Mouse (Mus musculus) left cerebral cortex, adult 8-10 months (tissue): ENCODE measurements around the gene Ostm1. TPM values are rescaled to one million over a fixed set of nuclear protein-coding genes. Genes with fewer than 3 reads are reported as not detected.

ENCODE experiments used
- DNase-seq, 2 experiments: peaks; one replicate each; pipeline ENCODE4 v3.0.0; 2022; ENCODE audit warnings: low spot score in 2 of 2
- total RNA-seq, 4 experiments: library from RNA; stranded (reverse); gene quantifications; 2 replicates each; pipeline ENCODE4 v1.2.4; 2022

Gene Ostm1
- total RNA-seq, result 10 to 100 TPM; 45.8 to 51.5 (median 48.4) TPM

- peak; percentile 44 to 49 for DNase-seq
Observed at GRCm38 (mm10) chr10:42583157-42583872, at the start of gene Ostm1, which contains the start of gene Nr2e1. TSS of gene Ostm1 (plus strand) at chr10:42583822. TSS of gene Nr2e1 (minus strand) at chr10:42583632.

- DNase-seq, result no peak
Observed at GRCm38 (mm10) chr10:42533836-42534453, 49.7 kb upstream of the Ostm1 start.

GRCm38 (mm10) chr10:42537571-42538316 lies 45.9 kb upstream of the Ostm1 start:
- no peak for DNase-seq

- no peak for DNase-seq
Observed at GRCm38 (mm10) chr10:42545707-42546503, 37.7 kb upstream of the Ostm1 start.

GRCm38 (mm10) chr10:42546507-42546906 lies 37.1 kb upstream of the Ostm1 start:
- DNase-seq, result no peak

GRCm38 (mm10) chr10:42559581-42560200 lies 23.9 kb upstream of the Ostm1 start:
- DNase-seq, result no peak

- no peak for DNase-seq
Observed at GRCm38 (mm10) chr10:42562272-42562671, 21.4 kb upstream of the Ostm1 start.

GRCm38 (mm10) chr10:42572567-42572966 lies 11.1 kb upstream of the Ostm1 start:
- DNase-seq, result no peak

GRCm38 (mm10) chr10:42572971-42573370 lies 10.7 kb upstream of the Ostm1 start:
- no peak for DNase-seq

GRCm38 (mm10) chr10:42574639-42575038 lies 9.0 kb upstream of the Ostm1 start:
- DNase-seq, result no peak

- DNase-seq, result no peak
Observed at GRCm38 (mm10) chr10:42577525-42578280, 5.9 kb upstream of the Ostm1 start.

- DNase-seq, result no peak
Observed at GRCm38 (mm10) chr10:42578281-42578675, 5.3 kb upstream of the Ostm1 start.

- DNase-seq, result no peak
Observed at GRCm38 (mm10) chr10:42578698-42579474, 4.7 kb upstream of the Ostm1 start.

GRCm38 (mm10) chr10:42579475-42580130 lies 4.0 kb upstream of the Ostm1 start:
- no peak for DNase-seq

- DNase-seq, result no peak
Observed at GRCm38 (mm10) chr10:42580131-42580950, 3.3 kb upstream of the Ostm1 start.

GRCm38 (mm10) chr10:42580951-42581277 lies 2.7 kb upstream of the Ostm1 start:
- no peak for DNase-seq

GRCm38 (mm10) chr10:42581694-42582565 lies 1.7 kb upstream of the Ostm1 start:
- no peak for DNase-seq
